Mouse (Mus musculus): ENCODE results near the gene Cpvl. TPM values are rescaled to one million over a fixed set of nuclear protein-coding genes. Genes with fewer than 3 reads are reported as not detected.

Cpvl gene
- total and polyA plus RNA-seq, 3 experiments: not detected

DNA sequence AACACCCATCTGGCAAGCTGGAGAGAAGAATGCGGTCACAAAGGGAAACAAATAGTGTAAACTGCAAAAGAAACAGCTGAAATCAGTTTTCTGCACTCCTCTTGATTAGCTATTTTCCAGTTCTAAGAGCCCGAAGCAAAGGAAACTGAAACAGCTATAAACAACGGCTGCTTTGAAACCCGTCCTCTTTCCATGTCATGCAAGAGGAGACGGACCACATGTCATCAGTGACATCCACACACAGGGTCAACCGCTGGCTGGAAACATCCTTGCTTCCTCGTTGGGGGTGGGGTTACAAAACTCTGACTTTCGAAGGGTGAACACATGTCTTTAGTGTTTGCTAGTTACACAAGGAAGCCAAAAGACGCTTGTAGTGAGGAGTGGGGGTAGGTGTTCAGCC is 27.6 kb downstream of the Cpvl start:
- no peaks in the 10 kb centered on the region for H3K79me2 ChIP-seq (replicated peaks; ENCODE audit: control insufficient read depth, extremely low read depth, insufficient read depth, poor library complexity, severe bottlenecking)
- no peak overlapping the region for H3K4me3 ChIP-seq (replicated peaks in 1 of 3; ENCODE audit: low read depth in 2 of 3, low read length in 2 of 3, poor library complexity in 1 of 3)
- dilution Hi-C loops (cut with MboI; ENCODE audit: extremely low pct_ligation_motif_present, extremely low pct_unique_long_range_greater_than_20kb, low sequenced_read_pairs) (no loop called here), in situ Hi-C loops (cut with MboI; ENCODE audit: low pct_ligation_motif_present, low pct_unique_long_range_greater_than_20kb, low sequenced_read_pairs) (loop anchor here (10.0 kb wide), 1 partner anchor 176 kb away; no protein-coding TSS in a partner anchor)
- peak overlapping the region; percentile 44 for H3K4me2 ChIP-seq (ENCODE audit: insufficient read depth, low read depth, poor library complexity, severe bottlenecking)
- peak; percentile 63 for DNase-seq (ENCODE audit: extremely low read depth)
- H3K9me3 ChIP-seq (replicated peaks; ENCODE audit: low read length): no peaks in the 10 kb centered on the region
- H3K27ac ChIP-seq (ENCODE audit: insufficient read depth, low read depth): no peak overlapping the region
- TF ChIP-seq ETS1 (conservative IDR thresholded peaks at IDR 0.05; ENCODE audit: low read depth, low read length) (peak; percentile 59; the same call in 1 of the 2 replicates), EP300 (IDR thresholded peaks at IDR 0.05; ENCODE audit: low read length) (peak; percentile 50), MAX (IDR thresholded peaks at IDR 0.05; ENCODE audit: low read length) (peak; percentile 77), MAZ (IDR thresholded peaks at IDR 0.05; ENCODE audit: low read depth, low read length) (no peak), USF1 (IDR thresholded peaks at IDR 0.05; ENCODE audit: low read depth, low read length) (no peak), CTCF (conservative IDR thresholded peaks at IDR 0.05 in 1 of 2, IDR thresholded peaks at IDR 0.05 in 1 of 2; ENCODE audit: low read depth in 2 of 2, low read length in 2 of 2) (no peak), CHD2 (IDR thresholded peaks at IDR 0.05; ENCODE audit: low read length) (peak; percentile 53; the same call in 1 of the 2 replicates), MYC (IDR thresholded peaks at IDR 0.05; ENCODE audit: low read depth, low read length) (peak; percentile 74), CHD1 (IDR thresholded peaks at IDR 0.05; ENCODE audit: low read depth, low read length) (no peak), HCFC1 (IDR thresholded peaks at IDR 0.05; ENCODE audit: low read depth, low read length) (0 out of 2 replicates have a peak, but pooled peaks have one; percentile 11), SIN3A (IDR thresholded peaks at IDR 0.05; ENCODE audit: low read length) (0 out of 2 replicates have a peak, but pooled peaks have one; percentile 28), TCF12 (IDR thresholded peaks at IDR 0.05; ENCODE audit: low read depth, low read length) (no peak), RAD21 (IDR thresholded peaks at IDR 0.05; ENCODE audit: low read depth, low read length) (no peak), MEF2A (IDR thresholded peaks at IDR 0.05; ENCODE audit: borderline replicate concordance, low read depth, low read length) (peak; percentile 43; the same call in 1 of the 2 replicates), BHLHE40 (IDR thresholded peaks at IDR 0.05; ENCODE audit: low read depth, low read length) (peak; percentile 16; the same call in 1 of the 2 replicates), MXI1 (IDR thresholded peaks at IDR 0.05; ENCODE audit: low read depth, low read length) (peak; percentile 65; the same call in 1 of the 2 replicates)
- H3K9ac ChIP-seq (ENCODE audit: insufficient read depth, low read depth): no peak overlapping the region
- peaks cover 3 to 45% of the 10 kb centered on the region in 2 experiments; a peak in 3 of 4 replicates for H3K4me1 ChIP-seq (ENCODE audit: control insufficient read depth in 1 of 2, insufficient read depth in 2 of 2)
- H3K27me3 ChIP-seq (replicated peaks): no peaks in the 10 kb centered on the region
- no peaks in the 10 kb centered on the region for H3K36me3 ChIP-seq (replicated peaks in 1 of 2; ENCODE audit: control insufficient read depth in 1 of 2, insufficient read depth in 1 of 2, low read length in 1 of 2)

GRCm38 (mm10) chr6:53948388-53949035 is 30.0 kb downstream of the Cpvl start:
- dilution Hi-C loops (cut with MboI; ENCODE audit: extremely low pct_ligation_motif_present, extremely low pct_unique_long_range_greater_than_20kb, low sequenced_read_pairs) (no loop called here), in situ Hi-C loops (cut with MboI; ENCODE audit: low pct_ligation_motif_present, low pct_unique_long_range_greater_than_20kb, low sequenced_read_pairs) (no loop called here)
- Histone ChIP-seq H3K79me2 (replicated peaks; ENCODE audit: control insufficient read depth, extremely low read depth, insufficient read depth, poor library complexity, severe bottlenecking) (no peaks in the 10 kb centered on the region), H3K4me3 (replicated peaks in 1 of 3; ENCODE audit: low read depth in 2 of 3, low read length in 2 of 3, poor library complexity in 1 of 3) (no peak overlapping the region), H3K9ac (ENCODE audit: insufficient read depth, low read depth) (no peak overlapping the region), H3K27ac (ENCODE audit: insufficient read depth, low read depth) (no peak overlapping the region), H3K36me3 (replicated peaks in 1 of 2; ENCODE audit: control insufficient read depth in 1 of 2, insufficient read depth in 1 of 2, low read length in 1 of 2) (no peaks in the 10 kb centered on the region), H3K4me2 (ENCODE audit: insufficient read depth, low read depth, poor library complexity, severe bottlenecking) (no peak overlapping the region), H3K27me3 (replicated peaks) (no peaks in the 10 kb centered on the region), H3K4me1 (ENCODE audit: control insufficient read depth in 1 of 2, insufficient read depth in 2 of 2) (peaks cover 3 to 41% of the 10 kb centered on the region in 2 experiments; a peak in 3 of 4 replicates), H3K9me3 (replicated peaks; ENCODE audit: low read length) (no peaks in the 10 kb centered on the region)
- peak; percentile 63 for DNase-seq (ENCODE audit: extremely low read depth)
- TF ChIP-seq JUN (IDR thresholded peaks at IDR 0.05; ENCODE audit: insufficient read depth, low read depth, low read length): peak; percentile 29; the same call in 1 of the 2 replicates
- TF ChIP-seq CHD1 (IDR thresholded peaks at IDR 0.05; ENCODE audit: low read depth, low read length): no peak
- no peak for TF ChIP-seq UBTF (IDR thresholded peaks at IDR 0.05; ENCODE audit: low read depth, low read length)
- peak; percentile 52; the same call in 1 of the 2 replicates for TF ChIP-seq ETS1 (conservative IDR thresholded peaks at IDR 0.05; ENCODE audit: low read depth, low read length)
- TF ChIP-seq EP300 (IDR thresholded peaks at IDR 0.05; ENCODE audit: low read length): peak; percentile 80
- TF ChIP-seq JUND (conservative IDR thresholded peaks at IDR 0.05; ENCODE audit: low read depth, low read length): peak; percentile 60
- TF ChIP-seq MEF2A (IDR thresholded peaks at IDR 0.05; ENCODE audit: borderline replicate concordance, low read depth, low read length): peak; percentile 95

Data from CH12.LX (cell line).